Mouse (Mus musculus): ENCODE data around the gene Slc17a9. TPM values are rescaled to one million over a fixed set of nuclear protein-coding genes. Genes with fewer than 3 reads are reported as not detected.

Slc17a9 gene
- polyA plus RNA-seq, 2 experiments = 2.2 to 3.4 TPM

GRCm38 (mm10) chr2:180723865-180724264, 1.2 kb upstream of the Slc17a9 start:
- Histone ChIP-seq H3K9ac (ENCODE audit: low read depth, low read length, severe bottlenecking) (no peak overlapping the region), H3K36me3 (ENCODE audit: control insufficient read depth, insufficient read depth, low read length) (peaks cover 38% of the 10 kb centered on the region), H3K4me2 (replicated peaks; ENCODE audit: low read depth, low read length, severe bottlenecking) (no peak overlapping the region), H3K27me3 (ENCODE audit: control insufficient read depth, insufficient read depth, low read length) (no peaks in the 10 kb centered on the region), H3K4me1 (ENCODE audit: control insufficient read depth, insufficient read depth, low read length) (peaks cover 5% of the 10 kb centered on the region; the same call in 1 of the 2 replicates), H3K4me3 (replicated peaks; ENCODE audit: low read length) (no peak overlapping the region), H3K9me3 (ENCODE audit: control insufficient read depth, low read length) (no peaks in the 10 kb centered on the region), H3K27ac (replicated peaks; ENCODE audit: low read depth, low read length) (no peak overlapping the region)
- no peak for ATAC-seq (ENCODE audit: low FRiP score, low read depth)
- no peak for TF ChIP-seq POLR2A (IDR thresholded peaks at IDR 0.05; ENCODE audit: borderline replicate concordance, extremely low read depth, insufficient read depth, insufficient read length)
- no peak for DNase-seq (ENCODE audit: low spot score)
- WGBS = 60% methylated on average over 2 of the region's 2 CpGs

- Histone ChIP-seq H3K4me1 (ENCODE audit: control insufficient read depth, insufficient read depth, low read length) (peaks cover 5% of the 10 kb centered on the region; the same call in 1 of the 2 replicates), H3K27ac (replicated peaks; ENCODE audit: low read depth, low read length) (no peak overlapping the region), H3K4me2 (replicated peaks; ENCODE audit: low read depth, low read length, severe bottlenecking) (peak overlapping the region; percentile 18; the same call in 1 of the 2 replicates), H3K9ac (ENCODE audit: low read depth, low read length, severe bottlenecking) (0 out of 2 replicates have a peak overlapping the region, but pooled peaks have one; percentile 12), H3K4me3 (replicated peaks; ENCODE audit: low read length) (peak overlapping the region; percentile 7; the same call in 1 of the 2 replicates), H3K9me3 (ENCODE audit: control insufficient read depth, low read length) (no peaks in the 10 kb centered on the region), H3K27me3 (ENCODE audit: control insufficient read depth, insufficient read depth, low read length) (no peaks in the 10 kb centered on the region), H3K36me3 (ENCODE audit: control insufficient read depth, insufficient read depth, low read length) (peaks cover 28% of the 10 kb centered on the region)
- ATAC-seq (ENCODE audit: low FRiP score, low read depth) (no peak), DNase-seq (ENCODE audit: low spot score) (no peak)
- WGBS = 9% methylated on average over 6 of the region's 6 CpGs
- TF ChIP-seq POLR2A (IDR thresholded peaks at IDR 0.05; ENCODE audit: borderline replicate concordance, extremely low read depth, insufficient read depth, insufficient read length) = no peak
Observed at GRCm38 (mm10) chr2:180725414-180725778, 333 bp downstream of the Slc17a9 start.

GRCm38 (mm10) chr2:180725856-180726629, 980 bp downstream of the Slc17a9 start:
- Histone ChIP-seq H3K9me3 (ENCODE audit: control insufficient read depth, low read length) (no peaks in the 10 kb centered on the region), H3K27ac (replicated peaks; ENCODE audit: low read depth, low read length) (no peak overlapping the region), H3K27me3 (ENCODE audit: control insufficient read depth, insufficient read depth, low read length) (no peaks in the 10 kb centered on the region), H3K36me3 (ENCODE audit: control insufficient read depth, insufficient read depth, low read length) (peaks cover 21% of the 10 kb centered on the region), H3K4me2 (replicated peaks; ENCODE audit: low read depth, low read length, severe bottlenecking) (no peak overlapping the region), H3K4me3 (replicated peaks; ENCODE audit: low read length) (no peak overlapping the region), H3K4me1 (ENCODE audit: control insufficient read depth, insufficient read depth, low read length) (peaks cover 5% of the 10 kb centered on the region; the same call in 1 of the 2 replicates), H3K9ac (ENCODE audit: low read depth, low read length, severe bottlenecking) (no peak overlapping the region)
- TF ChIP-seq POLR2A (IDR thresholded peaks at IDR 0.05; ENCODE audit: borderline replicate concordance, extremely low read depth, insufficient read depth, insufficient read length) = no peak
- no peak for DNase-seq (ENCODE audit: low spot score)
- no peak for ATAC-seq (ENCODE audit: low FRiP score, low read depth)
- 31% methylated on average over 8 of the region's 8 CpGs for WGBS

GRCm38 (mm10) chr2:180726658-180727442, 1.8 kb downstream of the Slc17a9 start:
- ATAC-seq (ENCODE audit: low FRiP score, low read depth) (no peak), DNase-seq (ENCODE audit: low spot score) (no peak)
- H3K9me3 ChIP-seq (ENCODE audit: control insufficient read depth, low read length) = no peaks in the 10 kb centered on the region
- no peak overlapping the region for H3K4me2 ChIP-seq (replicated peaks; ENCODE audit: low read depth, low read length, severe bottlenecking)
- TF ChIP-seq POLR2A (IDR thresholded peaks at IDR 0.05; ENCODE audit: borderline replicate concordance, extremely low read depth, insufficient read depth, insufficient read length) = no peak
- H3K27me3 ChIP-seq (ENCODE audit: control insufficient read depth, insufficient read depth, low read length) = no peaks in the 10 kb centered on the region
- H3K9ac ChIP-seq (ENCODE audit: low read depth, low read length, severe bottlenecking) = no peak overlapping the region
- H3K4me1 ChIP-seq (ENCODE audit: control insufficient read depth, insufficient read depth, low read length) = peaks cover 5% of the 10 kb centered on the region; the same call in 1 of the 2 replicates
- no peak overlapping the region for H3K4me3 ChIP-seq (replicated peaks; ENCODE audit: low read length)
- H3K27ac ChIP-seq (replicated peaks; ENCODE audit: low read depth, low read length) = no peak overlapping the region
- H3K36me3 ChIP-seq (ENCODE audit: control insufficient read depth, insufficient read depth, low read length) = peaks cover 13% of the 10 kb centered on the region
- WGBS = 66% methylated on average over 6 of the region's 6 CpGs

GRCm38 (mm10) chr2:180727613-180728021, 2.6 kb downstream of the Slc17a9 start:
- H3K27ac ChIP-seq (replicated peaks; ENCODE audit: low read depth, low read length) = no peak overlapping the region
- peaks cover 7% of the 10 kb centered on the region for H3K36me3 ChIP-seq (ENCODE audit: control insufficient read depth, insufficient read depth, low read length)
- ATAC-seq (ENCODE audit: low FRiP score, low read depth) (no peak), DNase-seq (ENCODE audit: low spot score) (no peak)
- TF ChIP-seq POLR2A (IDR thresholded peaks at IDR 0.05; ENCODE audit: borderline replicate concordance, extremely low read depth, insufficient read depth, insufficient read length) = no peak
- H3K4me1 ChIP-seq (ENCODE audit: control insufficient read depth, insufficient read depth, low read length) = peaks cover 5% of the 10 kb centered on the region; the same call in 1 of the 2 replicates
- H3K4me2 ChIP-seq (replicated peaks; ENCODE audit: low read depth, low read length, severe bottlenecking) = no peak overlapping the region
- no peak overlapping the region for H3K4me3 ChIP-seq (replicated peaks; ENCODE audit: low read length)
- no peaks in the 10 kb centered on the region for H3K27me3 ChIP-seq (ENCODE audit: control insufficient read depth, insufficient read depth, low read length)
- no peak overlapping the region for H3K9ac ChIP-seq (ENCODE audit: low read depth, low read length, severe bottlenecking)
- H3K9me3 ChIP-seq (ENCODE audit: control insufficient read depth, low read length) = no peaks in the 10 kb centered on the region
- 60% methylated on average over 4 of the region's 4 CpGs for WGBS

Measured in limb, embryonic 14.5 days (tissue).